Mouse (Mus musculus): ENCODE measurements at regions not wholly inside any gene's neighbourhood (a gene's known extent, or its start where the extent isn't known, plus 50 kb on each side); places are given as distances from the start of the nearest gene placed in this dataset.

- in situ Hi-C loops (cut with MboI; ENCODE audit: low sequenced_read_pairs), result no loop called here
Observed at GRCm38 (mm10) chr13:16656110-16656509, 644.5 kb downstream of the Inhba start.

GRCm38 (mm10) chr13:16659894-16660293, 648.2 kb downstream of the Inhba start:
- in situ Hi-C loops (cut with MboI; ENCODE audit: low sequenced_read_pairs), result no loop called here

- in situ Hi-C loops (cut with MboI; ENCODE audit: low sequenced_read_pairs), result no loop called here
Observed at GRCm38 (mm10) chr13:16668652-16669051, 657.0 kb downstream of the Inhba start.

GRCm38 (mm10) chr13:16669281-16669680, 657.6 kb downstream of the Inhba start:
- in situ Hi-C loops (cut with MboI; ENCODE audit: low sequenced_read_pairs), result no loop called here

GRCm38 (mm10) chr13:16670047-16670733, 658.5 kb downstream of the Inhba start:
- in situ Hi-C loops (cut with MboI; ENCODE audit: low sequenced_read_pairs), result no loop called here

GRCm38 (mm10) chr13:16670736-16671135, 659.1 kb downstream of the Inhba start:
- in situ Hi-C loops (cut with MboI; ENCODE audit: low sequenced_read_pairs), result no loop called here

- in situ Hi-C loops (cut with MboI; ENCODE audit: low sequenced_read_pairs), result no loop called here
Observed at GRCm38 (mm10) chr13:16676873-16677272, 665.2 kb downstream of the Inhba start.

- in situ Hi-C loops (cut with MboI; ENCODE audit: low sequenced_read_pairs), result no loop called here
Observed at GRCm38 (mm10) chr13:16678246-16679024, 666.8 kb downstream of the Inhba start.

GRCm38 (mm10) chr13:16694201-16694600, 682.5 kb downstream of the Inhba start:
- in situ Hi-C loops (cut with MboI; ENCODE audit: low sequenced_read_pairs), result no loop called here

- in situ Hi-C loops (cut with MboI; ENCODE audit: low sequenced_read_pairs), result no loop called here
Observed at GRCm38 (mm10) chr13:16700934-16701333, 689.3 kb downstream of the Inhba start.

GRCm38 (mm10) chr13:16702138-16702537, 690.5 kb downstream of the Inhba start:
- in situ Hi-C loops (cut with MboI; ENCODE audit: low sequenced_read_pairs), result no loop called here

- in situ Hi-C loops (cut with MboI; ENCODE audit: low sequenced_read_pairs), result no loop called here
Observed at GRCm38 (mm10) chr13:16705217-16706104, 693.8 kb downstream of the Inhba start.

GRCm38 (mm10) chr13:16706105-16706442, 694.4 kb downstream of the Inhba start:
- in situ Hi-C loops (cut with MboI; ENCODE audit: low sequenced_read_pairs), result no loop called here

GRCm38 (mm10) chr13:16715296-16715960, 703.8 kb downstream of the Inhba start:
- in situ Hi-C loops (cut with MboI; ENCODE audit: low sequenced_read_pairs), result no loop called here

- in situ Hi-C loops (cut with MboI; ENCODE audit: low sequenced_read_pairs), result no loop called here
Observed at GRCm38 (mm10) chr13:16716340-16716739, 704.7 kb downstream of the Inhba start.

GRCm38 (mm10) chr13:16716796-16717749, 705.4 kb downstream of the Inhba start:
- in situ Hi-C loops (cut with MboI; ENCODE audit: low sequenced_read_pairs), result no loop called here

GRCm38 (mm10) chr13:16720090-16720489, 708.4 kb downstream of the Inhba start:
- in situ Hi-C loops (cut with MboI; ENCODE audit: low sequenced_read_pairs), result no loop called here

GRCm38 (mm10) chr13:16725350-16725749, 713.7 kb downstream of the Inhba start:
- in situ Hi-C loops (cut with MboI; ENCODE audit: low sequenced_read_pairs), result no loop called here

GRCm38 (mm10) chr13:16738313-16738712, 726.7 kb downstream of the Inhba start:
- in situ Hi-C loops (cut with MboI; ENCODE audit: low sequenced_read_pairs), result no loop called here

GRCm38 (mm10) chr13:16739563-16739962, 727.9 kb downstream of the Inhba start:
- in situ Hi-C loops (cut with MboI; ENCODE audit: low sequenced_read_pairs), result no loop called here
